Mouse (Mus musculus) induced T-regulatory cell, adult 2 months (primary cell): ENCODE results near the gene Slc1a5.

Experiments used
- DNase-seq: peaks from one replicate; pipeline ENCODE4 v3.0.0-alpha.2; 2012; ENCODE audit warnings: low read depth

The Slc1a5 gene

GRCm38 (mm10) chr7:16782555-16783125 lies 1.5 kb downstream of the Slc1a5 start:
- DNase-seq = peak; percentile 66

DNA sequence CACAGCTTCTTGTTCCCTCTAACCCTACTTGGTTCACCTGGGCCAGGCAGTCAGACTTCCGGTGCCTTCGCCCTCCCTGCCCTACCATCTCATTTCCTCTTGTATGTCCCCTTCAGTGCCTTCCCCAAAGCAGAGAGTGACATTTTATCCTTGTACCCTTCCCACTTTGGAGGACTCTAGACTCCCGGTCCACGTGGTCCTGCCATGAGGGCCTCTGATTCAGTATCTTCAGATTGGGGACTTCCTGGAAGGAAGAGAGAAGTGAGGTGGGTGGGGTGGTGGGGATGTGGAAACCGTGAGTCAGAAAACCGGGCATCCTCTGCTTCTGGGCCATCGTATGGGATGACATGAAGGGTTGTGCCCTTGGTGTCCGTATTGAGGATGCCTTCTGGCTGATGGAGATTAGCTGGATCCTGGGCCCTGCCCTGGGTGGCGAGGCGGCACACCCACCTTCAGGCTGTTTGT lies 2.1 kb downstream of the Slc1a5 start:
- peak; percentile 78 for DNase-seq

- no peak for DNase-seq
Observed at GRCm38 (mm10) chr7:16783758-16784415, 2.7 kb downstream of the Slc1a5 start.

- peak; percentile 53 for DNase-seq
Observed at GRCm38 (mm10) chr7:16784498-16784976, 3.4 kb downstream of the Slc1a5 start.

DNA sequence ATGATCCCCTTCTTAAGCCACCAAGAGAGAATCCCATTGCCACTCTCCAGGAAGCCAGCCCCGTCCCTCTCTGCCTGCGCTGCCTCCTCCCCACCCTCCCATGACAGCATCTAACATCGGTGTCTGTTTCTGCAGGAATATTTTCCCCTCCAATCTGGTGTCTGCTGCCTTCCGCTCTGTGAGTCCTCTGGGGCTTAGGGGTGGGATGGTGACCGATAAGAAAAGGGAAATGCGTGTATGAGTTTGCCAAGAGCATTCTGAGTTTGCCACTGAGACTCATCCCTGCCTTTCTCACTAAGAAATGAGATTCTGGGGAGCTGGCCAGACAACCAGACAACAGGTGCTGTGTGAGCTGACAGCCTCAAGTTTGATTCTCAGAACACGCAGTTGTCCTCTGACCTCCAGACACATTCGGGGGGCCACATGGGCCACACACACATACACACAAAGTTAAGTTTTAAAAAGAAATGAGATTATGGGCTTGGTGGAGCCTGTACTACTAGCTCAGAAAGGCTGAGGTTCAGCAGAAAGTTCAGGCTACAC lies 4.5 kb downstream of the Slc1a5 start:
- no peak for DNase-seq

- no peak for DNase-seq
Observed at GRCm38 (mm10) chr7:16792316-16792715, 11.2 kb downstream of the Slc1a5 start.

DNA sequence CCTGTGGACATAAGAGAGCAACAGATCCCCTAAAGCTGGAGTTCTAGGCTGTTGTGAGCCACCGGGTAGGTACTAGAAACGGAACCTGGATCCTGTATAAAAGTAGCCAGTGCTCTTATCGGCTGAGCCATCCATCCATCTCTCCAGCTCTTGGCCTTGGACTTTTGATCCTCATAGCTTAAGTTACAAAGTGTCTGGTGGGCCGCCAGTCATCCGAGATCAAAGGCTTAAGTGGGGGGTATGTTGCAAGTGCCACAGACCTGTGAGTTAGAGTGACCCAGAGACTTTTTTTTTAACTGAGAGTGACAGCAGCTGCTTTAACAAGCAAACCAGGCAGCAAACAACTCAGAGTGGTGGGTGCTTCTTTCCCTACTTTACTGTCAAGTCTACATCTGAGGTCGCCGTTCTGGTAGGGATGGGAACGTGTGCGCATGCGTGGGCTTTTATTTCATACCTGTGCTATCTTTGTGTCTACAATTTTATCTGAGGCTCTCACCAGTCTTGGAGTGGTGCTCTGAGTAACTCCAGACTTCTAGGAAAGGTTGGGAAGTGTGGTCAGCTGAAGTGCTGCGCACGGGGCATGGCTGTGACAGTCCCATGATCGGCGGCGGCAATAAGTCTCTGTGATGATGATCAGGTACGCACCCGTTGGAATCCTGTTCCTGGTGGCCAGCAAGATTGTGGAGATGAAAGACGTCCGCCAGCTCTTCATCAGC lies 12.0 kb downstream of the Slc1a5 start:
- no peak for DNase-seq

- DNase-seq = no peak
Observed at GRCm38 (mm10) chr7:16794886-16795285, 13.7 kb downstream of the Slc1a5 start.

GRCm38 (mm10) chr7:16804409-16805028 lies 23.4 kb downstream of the Slc1a5 start:
- peak; percentile 79 for DNase-seq

- DNase-seq = peak; percentile 56
Observed at GRCm38 (mm10) chr7:16807936-16808335, 26.8 kb downstream of the Slc1a5 start.

- no peak for DNase-seq
Observed at GRCm38 (mm10) chr7:16808647-16809046, 27.5 kb downstream of the Slc1a5 start.

- DNase-seq = peak; percentile 74
Observed at GRCm38 (mm10) chr7:16809739-16810138, 28.6 kb downstream of the Slc1a5 start.

- no peak for DNase-seq
Observed at GRCm38 (mm10) chr7:16810399-16810919, 29.3 kb downstream of the Slc1a5 start.

DNA sequence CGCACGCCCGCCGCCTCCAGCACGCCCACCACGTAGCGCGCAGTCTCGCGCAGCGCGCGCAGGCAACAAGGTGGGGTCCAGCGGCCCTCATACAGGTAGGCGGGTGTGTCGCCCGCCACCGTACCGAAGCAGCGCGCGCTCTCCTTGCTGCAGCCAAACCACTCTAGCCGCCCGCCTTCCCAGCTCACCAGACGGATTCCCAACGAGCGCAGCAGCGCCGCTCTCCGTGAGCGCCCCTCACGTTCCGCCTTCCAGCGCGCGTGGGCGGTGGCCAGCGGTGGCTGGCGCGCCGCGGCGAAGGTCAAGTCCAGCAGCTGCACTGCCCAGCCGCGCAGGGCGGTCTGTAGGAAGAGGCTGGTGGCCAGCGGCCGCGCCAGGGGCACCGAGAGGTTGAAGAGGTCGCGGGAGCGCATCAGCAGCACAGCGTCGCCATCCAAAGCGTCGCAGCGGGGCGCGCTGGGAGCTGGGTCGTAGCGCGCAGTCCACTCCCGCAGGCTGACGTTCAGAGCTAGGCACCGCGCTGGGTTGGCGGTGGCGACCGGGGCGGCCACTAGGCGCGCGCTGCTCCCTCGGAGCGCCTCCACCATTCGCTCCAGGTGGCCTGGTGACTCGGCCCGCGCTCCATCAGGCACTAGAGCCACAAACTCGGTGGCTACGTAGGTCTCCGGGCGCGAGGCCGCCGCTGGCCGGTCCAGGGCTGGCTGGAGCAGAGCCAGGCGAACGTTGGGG lies 29.9 kb downstream of the Slc1a5 start:
- DNase-seq = no peak

DNA sequence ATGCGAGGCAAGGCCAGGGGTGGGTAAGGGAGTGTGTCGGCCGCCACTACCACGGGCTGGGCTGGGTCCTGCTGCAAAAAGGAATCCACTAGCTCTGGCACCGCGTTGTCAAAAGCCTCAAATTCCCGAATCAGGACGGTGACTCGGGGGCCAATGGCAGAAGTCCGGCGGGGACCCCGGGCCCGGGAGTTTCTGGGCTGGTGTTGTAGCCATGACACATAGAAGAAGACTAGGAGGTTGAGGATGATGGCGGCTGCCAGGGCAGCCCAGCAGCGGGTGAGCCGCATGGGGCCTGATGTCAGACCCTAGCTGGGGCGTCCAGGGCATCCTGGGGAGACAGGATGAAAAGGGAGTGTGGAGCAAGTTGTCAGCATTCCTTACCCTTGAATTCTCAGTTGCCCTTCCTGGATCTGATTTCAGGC lies 30.5 kb downstream of the Slc1a5 start:
- DNase-seq = no peak

DNA sequence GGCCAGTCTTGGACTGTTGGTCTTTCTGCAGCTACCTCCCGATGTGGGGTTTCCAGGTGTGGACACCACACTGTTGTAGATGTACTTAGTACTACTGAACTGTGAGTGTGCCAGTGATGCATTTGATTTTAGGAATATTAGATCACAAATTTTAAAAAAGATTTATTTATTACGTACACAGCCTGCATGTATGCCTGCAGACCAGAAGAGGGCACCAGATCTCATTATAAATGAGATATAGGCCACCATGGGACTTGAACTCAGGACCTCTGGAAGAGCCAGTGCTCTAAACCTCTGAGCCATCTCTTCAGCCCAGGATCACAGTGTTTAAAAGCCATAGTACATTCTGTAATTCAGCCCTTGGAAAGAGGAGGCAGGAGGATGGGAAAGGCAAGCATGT lies 31.4 kb downstream of the Slc1a5 start:
- peak; percentile 57 for DNase-seq

- peak; percentile 52 for DNase-seq
Observed at GRCm38 (mm10) chr7:16815351-16815941, 34.3 kb downstream of the Slc1a5 start, which contains the start of gene Strn4. Gene Strn4, plus strand, starts transcription at chr7:16815889.

DNA sequence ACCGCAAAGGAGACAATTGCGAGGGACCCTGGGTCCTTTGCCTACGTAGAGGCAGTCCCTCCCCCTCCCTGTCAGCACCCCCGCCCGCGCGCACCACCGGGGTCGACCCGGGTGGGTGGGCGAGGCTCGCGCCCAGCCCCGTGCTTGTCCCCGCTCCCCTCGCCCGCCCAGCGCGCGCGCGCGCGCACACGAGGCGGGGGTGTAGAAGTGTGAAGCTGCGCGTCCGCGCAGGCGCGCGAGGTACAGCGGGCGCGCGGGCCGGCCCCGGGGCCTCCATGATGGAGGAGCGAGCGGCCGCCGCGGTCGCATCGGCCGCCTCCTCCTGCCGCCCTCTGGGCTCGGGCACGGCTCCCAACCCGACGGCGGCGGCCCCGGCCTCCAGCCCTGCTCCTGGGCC lies 34.9 kb downstream of the Slc1a5 start:
- peak; percentile 90 for DNase-seq

- DNase-seq = peak; percentile 67
Observed at GRCm38 (mm10) chr7:16816475-16817122, 35.5 kb downstream of the Slc1a5 start, which contains the start of gene Fkrp. Gene Fkrp, minus strand, starts transcription at chr7:16816732.

- no peak for DNase-seq
Observed at GRCm38 (mm10) chr7:16817693-16818092, 36.6 kb downstream of the Slc1a5 start.
